8 mouse cellular contexts compared by ENCODE assay signal in genomic region chr9:48736361-48737209, GRCm38 (mm10).
DNase-seq lines count a peak whose midpoint lies in the region; ATAC-seq and TF ChIP-seq lines count a peak whose summit lies in the region.

No protein-coding gene starts in this region.

- peak overlapping the region; percentile 80 for H3K27ac ChIP-seq in forebrain, embryonic 16.5 days (ENCODE audit: low read length)
- H3K27ac ChIP-seq in left cerebral cortex, adult 2 months, result peak overlapping the region; percentile 98

- 10% methylated on average over 10 of the region's 10 CpGs for WGBS in forebrain, embryonic 16.5 days

- H3K9ac ChIP-seq in forebrain, embryonic 16.5 days (replicated peaks; ENCODE audit: low read depth, low read length), result no peak overlapping the region

- DNase-seq in heart, adult 11 months, result peak; percentile 98
- DNase-seq in heart, postnatal 14 days, result no peak
- DNase-seq in NIH3T3 (ENCODE audit: low read depth), result peak; percentile 24
- peak; percentile 50 to 53 for DNase-seq in left cerebral cortex, adult 2 months (ENCODE audit: extremely low spot score in 1 of 2, low spot score in 2 of 2)
- peak; percentile 56 to 75 for DNase-seq in right cerebral cortex, postnatal 10 days (ENCODE audit: low spot score in 2 of 2)
- DNase-seq in embryo, embryonic 10.5 days (ENCODE audit: low spot score), result no peak
- DNase-seq in T-cell, adult 2 months (ENCODE audit: low spot score), result no peak

- intact Hi-C loops in heart, postnatal 14 days (cut with DNase I), result loop anchor here (1.0 to 2.0 kb wide), 3 partner anchors 13 to 88 kb away; no protein-coding TSS in a partner anchor
- intact Hi-C loops in left cerebral cortex, adult 2 months (cut with DNase I), result loop anchor here (1.0 to 5.0 kb wide), 7 partner anchors 13 to 141 kb away; no protein-coding TSS in a partner anchor

- ATAC-seq in forebrain, embryonic 16.5 days, result peak; percentile 61

- peak overlapping the region; percentile 34 for H3K4me2 ChIP-seq in forebrain, embryonic 16.5 days (ENCODE audit: low read length)

- 0 out of 2 replicates have a peak, but pooled peaks cover 2% of the 10 kb centered on the region for H3K27me3 ChIP-seq in forebrain, embryonic 16.5 days (replicated peaks; ENCODE audit: control insufficient read depth, insufficient read depth, low read length)

- no peaks in the 10 kb centered on the region for H3K9me3 ChIP-seq in forebrain, embryonic 16.5 days (ENCODE audit: control insufficient read depth, low read length)

- peaks cover 81% of the 10 kb centered on the region for H3K4me1 ChIP-seq in forebrain, embryonic 16.5 days (replicated peaks; ENCODE audit: control insufficient read depth, insufficient read depth, low read length)

- no peaks in the 10 kb centered on the region for H3K36me3 ChIP-seq in forebrain, embryonic 16.5 days (ENCODE audit: control insufficient read depth, insufficient read depth)

- no peak overlapping the region for H3K4me3 ChIP-seq in forebrain, embryonic 16.5 days (replicated peaks; ENCODE audit: low read length)
- no peak overlapping the region for H3K4me3 ChIP-seq in left cerebral cortex, adult 2 months

- TF ChIP-seq CTCF in left cerebral cortex, adult 2 months (IDR thresholded peaks at IDR 0.05), result no peak

Comparison
In these comparisons a context has a peak if more than half of its experiments do, and no peak if none do; other contexts are left out.
1. DNase-seq: peak in heart, adult 11 months (single experiment), NIH3T3 (single experiment), left cerebral cortex, adult 2 months (2 of 2) and right cerebral cortex, postnatal 10 days (2 of 2); none in heart, postnatal 14 days (0 of 2), embryo, embryonic 10.5 days (single experiment) and T-cell, adult 2 months (single experiment).